Mouse (Mus musculus): ENCODE measurements around the gene Bcl2l15. TPM values are rescaled to one million over a fixed set of nuclear protein-coding genes. Genes with fewer than 3 reads are reported as not detected.

The Bcl2l15 gene
- polyA plus RNA-seq, 1 experiment: not detected

- TF ChIP-seq GATA1 (IDR thresholded peaks at IDR 0.05; ENCODE audit: borderline replicate concordance, low read length) (no peak), FLI1 (IDR thresholded peaks at IDR 0.05; ENCODE audit: low read length) (no peak)
- H3K36me3 ChIP-seq (replicated peaks; ENCODE audit: low read length): peaks cover 20% of the 10 kb centered on the region
- peaks cover 61% of the 10 kb centered on the region for H3K4me1 ChIP-seq
- no peak overlapping the region for H3K4me3 ChIP-seq (replicated peaks)
- H3K27me3 ChIP-seq (replicated peaks): no peaks in the 10 kb centered on the region
- no peaks in the 10 kb centered on the region for H3K9me3 ChIP-seq
These were observed 31.8 kb downstream of the Bcl2l15 start for GRCm38 (mm10) chr3:103864200-103864599.

DNA sequence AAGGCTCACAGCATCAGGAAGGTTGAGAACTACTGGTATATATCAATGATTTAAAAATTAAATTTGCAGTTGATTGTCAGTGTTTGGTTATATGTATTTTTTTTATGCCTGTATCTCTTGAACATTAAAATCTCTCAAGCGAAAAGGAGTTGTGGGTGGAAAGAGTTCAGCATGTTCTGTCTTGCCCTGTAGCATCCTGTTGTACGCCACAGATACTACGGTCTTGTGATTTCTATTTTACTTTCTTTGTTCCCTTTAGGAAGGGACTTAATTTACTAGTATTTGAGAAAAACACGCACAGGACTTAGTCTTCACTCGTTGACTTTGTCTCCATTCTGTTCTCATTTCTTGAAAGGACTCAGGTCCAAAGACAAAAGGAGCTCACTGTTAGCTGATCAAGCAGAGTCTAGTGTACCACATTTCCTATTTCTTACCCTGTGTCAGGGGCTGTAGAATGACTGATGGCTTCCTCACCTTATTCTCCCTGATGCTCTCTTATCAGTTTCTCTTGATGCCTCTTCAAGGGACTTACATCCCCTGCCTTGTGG is 35.1 kb downstream of the Bcl2l15 start:
- Histone ChIP-seq H3K36me3 (replicated peaks; ENCODE audit: low read length) (peaks cover 30% of the 10 kb centered on the region), H3K9me3 (no peaks in the 10 kb centered on the region), H3K27me3 (replicated peaks) (no peaks in the 10 kb centered on the region), H3K4me3 (replicated peaks) (no peak overlapping the region), H3K4me1 (peaks cover 43% of the 10 kb centered on the region)
- TF ChIP-seq FLI1 (IDR thresholded peaks at IDR 0.05; ENCODE audit: low read length) (no peak), GATA1 (IDR thresholded peaks at IDR 0.05; ENCODE audit: borderline replicate concordance, low read length) (no peak)

GRCm38 (mm10) chr3:103868008-103868407 is 35.6 kb downstream of the Bcl2l15 start:
- TF ChIP-seq GATA1 (IDR thresholded peaks at IDR 0.05; ENCODE audit: borderline replicate concordance, low read length) (no peak), FLI1 (IDR thresholded peaks at IDR 0.05; ENCODE audit: low read length) (no peak)

GRCm38 (mm10) chr3:103872663-103873098 is 40.3 kb downstream of the Bcl2l15 start:
- Histone ChIP-seq H3K4me3 (replicated peaks) (peak overlapping the region; percentile 47), H3K4me1 (peaks cover 28% of the 10 kb centered on the region), H3K36me3 (replicated peaks; ENCODE audit: low read length) (peaks cover 42% of the 10 kb centered on the region), H3K27me3 (replicated peaks) (no peaks in the 10 kb centered on the region), H3K9me3 (no peaks in the 10 kb centered on the region)
- TF ChIP-seq GATA1 (IDR thresholded peaks at IDR 0.05; ENCODE audit: borderline replicate concordance, low read length) (no peak), FLI1 (IDR thresholded peaks at IDR 0.05; ENCODE audit: low read length) (no peak)

More at GRCm38 (mm10) chr3:103868008-103868407, 35.6 kb downstream of the Bcl2l15 start:
- H3K4me1 ChIP-seq: peaks cover 43% of the 10 kb centered on the region
- H3K27me3 ChIP-seq (replicated peaks): no peaks in the 10 kb centered on the region
- H3K36me3 ChIP-seq (replicated peaks; ENCODE audit: low read length): peaks cover 30% of the 10 kb centered on the region
- no peaks in the 10 kb centered on the region for H3K9me3 ChIP-seq
- no peak overlapping the region for H3K4me3 ChIP-seq (replicated peaks)

DNA sequence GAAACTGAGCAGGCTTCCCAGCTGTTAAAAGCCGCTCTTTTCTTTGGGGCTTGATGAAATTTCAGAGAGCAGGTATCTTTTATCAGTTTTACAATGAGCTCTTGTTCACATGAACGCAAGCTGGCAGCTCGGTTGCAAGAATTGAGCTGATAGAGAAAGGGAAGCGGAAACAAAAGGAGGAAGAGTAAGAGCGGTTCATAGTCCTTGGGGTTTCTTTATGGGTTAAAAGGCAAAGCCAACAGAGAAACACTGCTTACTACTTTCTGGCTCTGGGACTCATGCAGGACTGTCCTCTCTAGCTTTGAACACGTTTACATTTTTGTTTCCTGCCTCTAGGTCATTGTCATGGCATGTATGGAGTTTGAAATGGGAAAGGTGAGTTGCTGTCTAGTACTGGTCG is 41.9 kb downstream of the Bcl2l15 start:
- Histone ChIP-seq H3K36me3 (replicated peaks; ENCODE audit: low read length) (peaks cover 51% of the 10 kb centered on the region), H3K4me3 (replicated peaks) (no peak overlapping the region), H3K27me3 (replicated peaks) (no peaks in the 10 kb centered on the region), H3K9me3 (no peaks in the 10 kb centered on the region), H3K4me1 (peaks cover 21% of the 10 kb centered on the region)
- TF ChIP-seq GATA1 (IDR thresholded peaks at IDR 0.05; ENCODE audit: borderline replicate concordance, low read length) (no peak), FLI1 (IDR thresholded peaks at IDR 0.05; ENCODE audit: low read length) (no peak)

DNA sequence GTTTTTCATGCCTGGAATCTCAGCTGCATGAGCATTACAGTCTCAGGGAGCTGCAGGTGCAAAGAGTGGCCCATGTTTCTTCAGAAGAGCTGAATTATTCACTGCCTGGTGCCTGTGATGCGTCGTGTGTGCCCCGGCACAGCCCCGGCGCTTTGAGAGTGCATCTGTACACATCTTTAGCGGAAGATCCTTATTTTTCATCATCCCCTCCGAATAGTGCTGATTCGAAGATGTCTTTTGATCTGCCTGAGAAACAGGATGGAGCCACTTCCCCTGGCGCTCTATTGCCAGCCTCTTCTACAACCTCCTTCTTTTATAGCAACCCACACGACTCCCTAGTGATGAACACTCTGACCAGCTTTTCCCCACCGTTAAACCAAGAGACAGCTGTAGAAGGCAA is 53.5 kb downstream of the Bcl2l15 start:
- H3K4me3 ChIP-seq (replicated peaks): no peak overlapping the region
- peaks cover 8% of the 10 kb centered on the region for H3K4me1 ChIP-seq
- H3K9me3 ChIP-seq: no peaks in the 10 kb centered on the region
- peaks cover 47% of the 10 kb centered on the region for H3K36me3 ChIP-seq (replicated peaks; ENCODE audit: low read length)
- TF ChIP-seq FLI1 (IDR thresholded peaks at IDR 0.05; ENCODE audit: low read length) (no peak), GATA1 (IDR thresholded peaks at IDR 0.05; ENCODE audit: borderline replicate concordance, low read length) (no peak)
- H3K27me3 ChIP-seq (replicated peaks): no peaks in the 10 kb centered on the region

DNA sequence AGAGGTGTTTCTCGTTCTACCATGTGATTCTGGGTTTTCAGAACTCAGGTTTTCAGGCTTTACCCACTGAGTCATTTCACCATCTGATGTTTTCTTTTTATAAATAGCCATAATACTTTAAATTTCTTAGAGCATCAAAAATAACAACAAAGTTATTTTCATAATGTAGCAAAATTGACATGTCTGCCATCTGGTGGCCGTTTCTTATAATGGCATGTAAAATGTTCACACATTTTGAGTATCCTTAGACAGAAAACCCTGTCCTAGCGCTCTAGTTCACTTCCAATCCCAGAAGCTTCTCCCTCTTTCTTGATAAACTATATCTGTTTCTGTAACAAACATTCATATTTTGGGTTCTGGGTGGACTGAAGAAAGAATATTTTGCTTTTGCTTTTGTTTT is 55.2 kb downstream of the Bcl2l15 start:
- Histone ChIP-seq H3K27me3 (replicated peaks) (no peaks in the 10 kb centered on the region), H3K9me3 (no peaks in the 10 kb centered on the region), H3K4me1 (peaks cover 8% of the 10 kb centered on the region), H3K36me3 (replicated peaks; ENCODE audit: low read length) (peaks cover 49% of the 10 kb centered on the region), H3K4me3 (replicated peaks) (no peak overlapping the region)
- no peak for TF ChIP-seq GATA1 (IDR thresholded peaks at IDR 0.05; ENCODE audit: borderline replicate concordance, low read length)
- TF ChIP-seq FLI1 (IDR thresholded peaks at IDR 0.05; ENCODE audit: low read length): no peak

DNA sequence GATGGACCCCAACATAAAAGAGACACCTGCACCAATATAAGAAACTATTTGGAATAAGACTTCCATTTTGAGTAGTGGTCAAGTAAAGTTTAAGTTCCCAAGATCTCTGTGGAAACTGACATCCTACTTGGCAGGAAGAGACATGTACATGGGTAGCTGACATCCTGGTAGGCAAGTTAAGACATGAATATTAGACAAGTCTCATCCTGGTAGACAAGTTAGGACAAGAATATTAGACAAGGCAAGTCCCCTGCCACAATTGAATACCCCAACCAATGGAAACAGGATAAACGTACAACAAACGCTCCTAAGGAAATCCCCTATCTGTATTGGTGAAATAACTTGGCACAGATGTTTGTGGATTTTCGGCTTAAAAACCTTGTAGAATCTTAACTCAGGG is 61.0 kb downstream of the Bcl2l15 start:
- TF ChIP-seq FLI1 (IDR thresholded peaks at IDR 0.05; ENCODE audit: low read length) (no peak), GATA1 (IDR thresholded peaks at IDR 0.05; ENCODE audit: borderline replicate concordance, low read length) (no peak)
- H3K4me3 ChIP-seq (replicated peaks): no peak overlapping the region
- peaks cover 51% of the 10 kb centered on the region for H3K36me3 ChIP-seq (replicated peaks; ENCODE audit: low read length)

More for the DNA sequence above, 61.0 kb downstream of the Bcl2l15 start:
- no peaks in the 10 kb centered on the region for H3K27me3 ChIP-seq (replicated peaks)
- no peaks in the 10 kb centered on the region; the same call in 1 of the 2 replicates for H3K9me3 ChIP-seq
- H3K4me1 ChIP-seq: peaks cover 3% of the 10 kb centered on the region; the same call in 1 of the 2 replicates

Other genes starting within 250 kb of the Bcl2l15 start
- not detected in 2 replicates for gene Atg4a-ps, start 186.5 kb upstream of the Bcl2l15 start, polyA plus RNA-seq (2012; ENCODE audit: insufficient read depth, low replicate concordance)
- 0.12 TPM in 1 of 2 replicates, not detected in the other for gene Olfml3, start 94.6 kb upstream of the Bcl2l15 start, polyA plus RNA-seq (2012; ENCODE audit: insufficient read depth, low replicate concordance)
- gene Gm10964, start 93.2 kb upstream of the Bcl2l15 start, polyA plus RNA-seq (2012; ENCODE audit: insufficient read depth, low replicate concordance): not detected in 2 replicates
- gene Hipk1, start 41.0 kb upstream of the Bcl2l15 start, polyA plus RNA-seq (2012; ENCODE audit: insufficient read depth, low replicate concordance): 23.3 and 49.7 TPM in 2 replicates
- gene Dclre1b, start 23.2 kb upstream of the Bcl2l15 start, polyA plus RNA-seq (2012; ENCODE audit: insufficient read depth, low replicate concordance): 3.1 and 10.5 TPM in 2 replicates
- 2.8 and 3.6 TPM in 2 replicates for gene Ap4b1, start 23.1 kb upstream of the Bcl2l15 start, polyA plus RNA-seq (2012; ENCODE audit: insufficient read depth, low replicate concordance)
- gene Gm43064, start 23.0 kb upstream of the Bcl2l15 start, polyA plus RNA-seq (2012; ENCODE audit: insufficient read depth, low replicate concordance): not detected in 2 replicates
- 3.6 TPM in 1 of 2 replicates, not detected in the other for gene Ptpn22, start 27.2 kb downstream of the Bcl2l15 start, polyA plus RNA-seq (2012; ENCODE audit: insufficient read depth, low replicate concordance)
- 9.0 and 18.1 TPM in 2 replicates for gene Rsbn1, start 81.5 kb downstream of the Bcl2l15 start, polyA plus RNA-seq (2012; ENCODE audit: insufficient read depth, low replicate concordance)
- gene Phtf1, start 135.5 kb downstream of the Bcl2l15 start, polyA plus RNA-seq (2012; ENCODE audit: insufficient read depth, low replicate concordance): 4.0 and 5.0 TPM in 2 replicates

All from megakaryocyte, embryonic 14.5 days (primary cell).